Mouse (Mus musculus): ENCODE results near the gene Nova1. TPM values are rescaled to one million over a fixed set of nuclear protein-coding genes. Genes with fewer than 3 reads are reported as not detected.

Nova1 gene
- polyA plus RNA-seq, 1 experiment from 2014 or later = 1.3 TPM

- no peaks in the 10 kb centered on the region for H3K27me3 ChIP-seq (ENCODE audit: low read depth, poor library complexity, severe bottlenecking)
- no peak overlapping the region for H3K27ac ChIP-seq
- no peaks in the 10 kb centered on the region for H3K9me3 ChIP-seq (replicated peaks)
- H3K4me1 ChIP-seq = no peaks in the 10 kb centered on the region
- no peaks in the 10 kb centered on the region for H3K36me3 ChIP-seq
- H3K4me3 ChIP-seq = no peak overlapping the region
- WGBS = 78% methylated on average over 7 of the region's 7 CpGs
- no peak for DNase-seq (ENCODE audit: low spot score)
These were observed 59.3 kb downstream of the Nova1 start for GRCm38 (mm10) chr12:46759450-46759849.

DNA sequence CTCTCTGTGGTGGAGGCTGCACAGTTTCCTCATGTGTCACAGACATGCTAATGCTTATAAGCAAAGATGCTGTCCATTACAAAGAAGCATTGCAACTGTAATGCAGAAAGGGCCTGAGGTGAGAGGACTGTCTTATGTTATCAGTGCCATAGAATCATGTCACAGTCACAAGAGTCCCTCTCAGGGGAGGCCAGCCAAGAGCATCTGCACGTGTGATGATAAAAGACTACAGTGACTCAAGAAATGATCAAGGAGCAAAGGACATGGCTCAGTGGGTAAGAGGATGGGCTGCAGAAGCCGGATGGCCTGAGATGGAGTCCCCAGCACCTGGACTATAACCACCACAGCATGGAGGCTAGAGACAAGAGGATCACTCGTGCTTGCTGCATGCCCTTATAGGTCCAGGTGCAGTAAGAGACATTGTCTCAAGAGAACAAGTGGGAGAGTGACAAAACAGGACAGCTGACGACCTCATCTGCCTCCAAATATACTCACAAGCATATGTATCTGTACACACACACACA lies 64.3 kb downstream of the Nova1 start:
- Histone ChIP-seq H3K4me3 (no peak overlapping the region), H3K9me3 (replicated peaks) (no peaks in the 10 kb centered on the region), H3K27ac (no peak overlapping the region), H3K4me1 (no peaks in the 10 kb centered on the region), H3K36me3 (no peaks in the 10 kb centered on the region), H3K27me3 (ENCODE audit: low read depth, poor library complexity, severe bottlenecking) (no peaks in the 10 kb centered on the region)
- DNase-seq (ENCODE audit: low spot score) = no peak
- 73% methylated on average over 4 of the region's 4 CpGs for WGBS

- no peaks in the 10 kb centered on the region for H3K27me3 ChIP-seq (ENCODE audit: low read depth, poor library complexity, severe bottlenecking)
- no peak for DNase-seq (ENCODE audit: low spot score)
- no peaks in the 10 kb centered on the region for H3K9me3 ChIP-seq (replicated peaks)
- WGBS = 83% methylated on average over 3 of the region's 3 CpGs
- H3K27ac ChIP-seq = no peak overlapping the region
- H3K36me3 ChIP-seq = no peaks in the 10 kb centered on the region
- H3K4me3 ChIP-seq = no peak overlapping the region
- H3K4me1 ChIP-seq = no peaks in the 10 kb centered on the region
These were observed 65.6 kb downstream of the Nova1 start for GRCm38 (mm10) chr12:46753096-46753495.

GRCm38 (mm10) chr12:46733261-46733660 lies 85.5 kb downstream of the Nova1 start:
- no peaks in the 10 kb centered on the region for H3K9me3 ChIP-seq (replicated peaks)
- H3K36me3 ChIP-seq = no peaks in the 10 kb centered on the region
- H3K27ac ChIP-seq = no peak overlapping the region
- no peak for DNase-seq (ENCODE audit: low spot score)
- H3K4me1 ChIP-seq = no peaks in the 10 kb centered on the region
- H3K4me3 ChIP-seq = no peak overlapping the region
- no peaks in the 10 kb centered on the region for H3K27me3 ChIP-seq (ENCODE audit: low read depth, poor library complexity, severe bottlenecking)

DNA sequence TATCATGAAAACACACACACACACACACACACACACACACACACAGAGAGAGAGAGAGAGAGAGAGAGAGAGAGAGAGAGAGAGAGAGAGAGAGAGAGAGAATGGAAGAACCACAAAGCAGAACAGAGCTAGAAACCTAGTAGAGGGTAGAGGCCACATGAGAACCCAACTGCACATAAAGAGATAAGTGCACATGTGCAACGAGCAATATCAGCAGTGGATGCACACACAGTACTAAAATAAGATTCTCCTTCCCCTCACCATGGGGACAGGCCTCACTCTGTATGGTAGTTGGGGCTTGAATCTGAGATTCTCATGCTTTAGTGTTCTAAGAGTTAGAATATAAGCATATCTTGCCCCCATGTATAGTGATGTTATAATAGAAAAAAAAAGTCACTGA lies 86.8 kb downstream of the Nova1 start:
- Histone ChIP-seq H3K4me1 (no peaks in the 10 kb centered on the region), H3K36me3 (no peaks in the 10 kb centered on the region), H3K27me3 (ENCODE audit: low read depth, poor library complexity, severe bottlenecking) (no peaks in the 10 kb centered on the region), H3K4me3 (no peak overlapping the region), H3K9me3 (replicated peaks) (no peaks in the 10 kb centered on the region), H3K27ac (no peak overlapping the region)
- WGBS = 80% methylated on average over 1 of the region's 1 CpGs
- no peak for DNase-seq (ENCODE audit: low spot score)

DNA sequence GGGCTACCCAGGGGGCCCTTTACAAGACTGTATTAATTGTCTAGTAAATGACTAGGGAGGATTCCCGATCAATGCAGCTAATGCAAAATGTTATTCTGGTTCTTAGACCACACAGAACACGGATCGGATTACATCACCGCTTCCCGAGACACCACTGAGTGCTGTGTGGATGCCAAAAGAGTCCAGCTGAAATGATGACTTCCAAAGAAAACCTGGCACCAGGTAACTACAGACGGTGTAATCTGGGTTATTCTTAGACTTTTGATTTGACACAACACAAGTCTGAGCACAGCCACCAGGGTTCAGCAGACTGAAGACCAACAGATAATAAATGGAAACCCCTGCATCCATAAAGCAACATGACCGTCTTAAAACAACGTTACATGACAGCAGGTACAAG lies 96.8 kb downstream of the Nova1 start:
- Histone ChIP-seq H3K9me3 (replicated peaks) (no peaks in the 10 kb centered on the region), H3K4me3 (no peak overlapping the region), H3K36me3 (no peaks in the 10 kb centered on the region), H3K4me1 (no peaks in the 10 kb centered on the region; the same call in 1 of the 2 replicates), H3K27me3 (ENCODE audit: low read depth, poor library complexity, severe bottlenecking) (no peaks in the 10 kb centered on the region), H3K27ac (no peak overlapping the region)
- WGBS = 73% methylated on average over 8 of the region's 8 CpGs
- no peak for DNase-seq (ENCODE audit: low spot score)

DNA sequence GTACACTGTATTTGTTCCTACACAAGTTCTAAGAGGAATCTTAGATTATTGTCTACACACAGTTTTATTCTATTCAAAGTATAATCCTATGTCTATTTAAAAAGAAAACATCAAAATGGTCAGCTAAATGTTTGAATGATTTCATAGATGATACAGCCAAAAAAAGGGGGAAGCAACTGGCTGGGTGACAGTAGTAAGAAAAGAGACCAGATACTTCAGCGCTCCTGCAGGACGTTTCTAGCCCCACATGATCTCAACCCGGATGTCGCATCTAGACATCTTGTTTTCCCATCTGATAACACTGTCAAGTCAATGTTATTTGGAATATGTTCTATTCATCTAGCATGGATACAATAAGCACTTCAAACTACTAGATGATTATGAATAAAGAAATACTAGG lies 99.7 kb downstream of the Nova1 start:
- no peak for DNase-seq (ENCODE audit: low spot score)
- no peaks in the 10 kb centered on the region for H3K9me3 ChIP-seq (replicated peaks)
- no peak overlapping the region for H3K27ac ChIP-seq
- H3K4me1 ChIP-seq = no peaks in the 10 kb centered on the region; the same call in 1 of the 2 replicates
- no peaks in the 10 kb centered on the region for H3K36me3 ChIP-seq
- WGBS = 91% methylated on average over 4 of the region's 4 CpGs
- H3K27me3 ChIP-seq (ENCODE audit: low read depth, poor library complexity, severe bottlenecking) = no peaks in the 10 kb centered on the region
- no peak overlapping the region for H3K4me3 ChIP-seq

DNA sequence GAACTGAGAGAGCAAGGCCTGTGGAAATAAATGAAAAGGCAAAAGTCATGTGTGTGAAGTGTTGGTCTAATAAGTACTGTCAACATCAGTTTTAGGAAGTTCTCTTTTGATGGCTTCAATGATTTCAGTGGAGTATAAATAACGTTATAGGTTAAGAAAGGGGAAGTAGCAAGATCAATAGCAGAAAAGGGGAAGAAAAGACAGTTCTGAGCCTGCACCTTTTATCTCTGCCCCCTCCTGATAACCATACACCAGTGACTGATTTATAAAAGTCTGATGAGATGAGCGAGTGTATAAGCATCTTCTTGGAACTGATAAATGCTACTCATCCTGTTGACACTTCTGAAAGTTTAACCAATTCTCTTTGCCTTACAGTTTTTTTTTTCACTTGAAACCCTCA lies 108.6 kb downstream of the Nova1 start:
- no peak overlapping the region for H3K4me3 ChIP-seq
- H3K27ac ChIP-seq = no peak overlapping the region
- WGBS = 76% methylated on average over 2 of the region's 2 CpGs
- H3K27me3 ChIP-seq (ENCODE audit: low read depth, poor library complexity, severe bottlenecking) = no peaks in the 10 kb centered on the region
- no peaks in the 10 kb centered on the region for H3K9me3 ChIP-seq (replicated peaks)
- H3K36me3 ChIP-seq = no peaks in the 10 kb centered on the region
- H3K4me1 ChIP-seq = no peaks in the 10 kb centered on the region
- no peak for DNase-seq (ENCODE audit: low spot score)

DNA sequence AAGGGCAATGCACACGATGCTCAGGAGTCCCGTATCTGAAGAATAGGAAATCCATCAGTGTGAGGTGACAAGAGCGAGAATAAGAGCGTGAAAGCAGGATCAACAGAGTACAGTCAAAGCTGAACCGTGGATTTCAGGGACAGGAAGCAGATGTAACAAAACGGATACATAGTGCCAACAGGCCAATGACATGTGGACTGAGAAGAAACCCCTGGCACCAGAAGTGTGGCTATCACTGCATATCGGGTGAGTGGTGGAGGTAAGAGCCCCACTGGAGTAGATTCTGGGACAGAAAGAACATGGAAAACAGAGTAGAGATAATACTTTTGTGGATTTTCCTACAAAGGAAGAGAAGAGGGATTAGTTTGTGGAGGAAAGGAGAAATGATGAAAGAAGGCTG lies 109.3 kb downstream of the Nova1 start:
- H3K27me3 ChIP-seq (ENCODE audit: low read depth, poor library complexity, severe bottlenecking) = no peaks in the 10 kb centered on the region
- H3K4me3 ChIP-seq = no peak overlapping the region
- H3K27ac ChIP-seq = no peak overlapping the region
- H3K9me3 ChIP-seq (replicated peaks) = no peaks in the 10 kb centered on the region
- H3K4me1 ChIP-seq = no peaks in the 10 kb centered on the region
- WGBS = 93% methylated on average over 7 of the region's 7 CpGs
- no peak for DNase-seq (ENCODE audit: low spot score)
- H3K36me3 ChIP-seq = no peaks in the 10 kb centered on the region

GRCm38 (mm10) chr12:46700202-46700601 lies 118.5 kb downstream of the Nova1 start:
- no peaks in the 10 kb centered on the region for H3K36me3 ChIP-seq
- 86% methylated on average over 8 of the region's 8 CpGs for WGBS

DNA sequence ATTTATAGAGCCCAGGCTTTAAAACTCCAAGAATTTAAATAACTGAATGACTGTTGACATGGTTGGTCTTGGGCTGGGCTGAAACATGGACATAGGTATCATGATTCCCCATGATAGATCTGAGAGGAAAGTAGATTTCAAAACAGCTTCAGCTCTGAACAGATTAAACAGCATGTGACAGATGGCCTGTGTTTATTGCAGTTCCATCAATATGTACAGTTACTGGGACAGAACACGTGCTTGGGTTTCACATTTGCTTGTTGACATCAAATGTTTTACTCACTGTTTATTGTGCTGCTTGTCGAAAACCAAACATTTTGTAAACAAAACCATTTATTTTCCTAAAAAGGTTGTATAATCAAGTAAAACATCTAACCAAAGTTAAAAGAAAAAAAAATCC lies 142.4 kb downstream of the Nova1 start:
- Histone ChIP-seq H3K27me3 (ENCODE audit: low read depth, poor library complexity, severe bottlenecking) (no peaks in the 10 kb centered on the region), H3K27ac (no peak overlapping the region), H3K9me3 (replicated peaks) (no peaks in the 10 kb centered on the region), H3K36me3 (no peaks in the 10 kb centered on the region), H3K4me3 (no peak overlapping the region), H3K4me1 (no peaks in the 10 kb centered on the region)
- DNase-seq (ENCODE audit: low spot score) = no peak
- WGBS = 86% methylated on average over 2 of the region's 2 CpGs

More at GRCm38 (mm10) chr12:46700202-46700601, 118.5 kb downstream of the Nova1 start:
- H3K4me1 ChIP-seq = no peaks in the 10 kb centered on the region
- no peak for DNase-seq (ENCODE audit: low spot score)
- no peak overlapping the region for H3K27ac ChIP-seq
- no peaks in the 10 kb centered on the region for H3K9me3 ChIP-seq (replicated peaks)
- H3K4me3 ChIP-seq = no peak overlapping the region
- no peaks in the 10 kb centered on the region for H3K27me3 ChIP-seq (ENCODE audit: low read depth, poor library complexity, severe bottlenecking)

GRCm38 (mm10) chr12:46666706-46667105 lies 152.0 kb downstream of the Nova1 start:
- no peak for DNase-seq (ENCODE audit: low spot score)
- H3K4me3 ChIP-seq = no peak overlapping the region
- no peak overlapping the region for H3K27ac ChIP-seq
- no peaks in the 10 kb centered on the region for H3K4me1 ChIP-seq
- no peaks in the 10 kb centered on the region for H3K36me3 ChIP-seq
- H3K27me3 ChIP-seq (ENCODE audit: low read depth, poor library complexity, severe bottlenecking) = no peaks in the 10 kb centered on the region
- WGBS = 71% methylated on average over 2 of the region's 2 CpGs
- no peaks in the 10 kb centered on the region for H3K9me3 ChIP-seq (replicated peaks)

DNA sequence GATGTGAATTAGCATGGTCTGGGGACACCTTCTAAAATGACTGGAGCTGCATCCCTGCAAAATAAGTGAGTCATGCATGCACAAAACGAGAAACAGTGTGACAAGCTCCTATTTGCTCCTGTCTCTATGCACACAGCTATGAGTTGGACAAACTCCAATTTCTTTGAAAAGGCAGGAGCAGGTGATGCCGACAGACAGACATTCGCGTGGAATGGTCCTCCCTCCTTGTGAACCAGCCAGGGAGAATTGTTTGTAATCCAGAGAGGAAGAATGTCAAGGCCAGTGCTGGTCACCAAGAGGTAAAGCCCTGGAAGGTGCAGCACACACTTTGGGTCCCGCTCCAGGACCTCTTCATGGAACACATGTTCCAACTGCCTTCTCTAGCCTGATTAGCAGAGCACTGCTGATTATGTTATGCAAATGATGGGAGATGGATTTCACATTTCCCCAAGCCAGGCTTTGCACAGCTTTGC lies 172.6 kb downstream of the Nova1 start:
- Histone ChIP-seq H3K27ac (no peak overlapping the region), H3K4me3 (no peak overlapping the region), H3K4me1 (no peaks in the 10 kb centered on the region), H3K36me3 (no peaks in the 10 kb centered on the region), H3K9me3 (replicated peaks) (no peaks in the 10 kb centered on the region), H3K27me3 (ENCODE audit: low read depth, poor library complexity, severe bottlenecking) (no peaks in the 10 kb centered on the region)
- WGBS = 82% methylated on average over 5 of the region's 5 CpGs
- DNase-seq (ENCODE audit: low spot score) = no peak

GRCm38 (mm10) chr12:46645365-46645962 lies 173.3 kb downstream of the Nova1 start:
- Histone ChIP-seq H3K9me3 (replicated peaks) (no peaks in the 10 kb centered on the region), H3K4me1 (no peaks in the 10 kb centered on the region), H3K4me3 (no peak overlapping the region), H3K27ac (no peak overlapping the region), H3K36me3 (no peaks in the 10 kb centered on the region), H3K27me3 (ENCODE audit: low read depth, poor library complexity, severe bottlenecking) (no peaks in the 10 kb centered on the region)
- DNase-seq (ENCODE audit: low spot score) = no peak
- 91% methylated on average over 6 of the region's 6 CpGs for whole genome bisulfite sequencing

All from limb, embryonic 10.5 days (tissue).